Mouse (Mus musculus): ENCODE measurements around the gene Gabrd. TPM values are rescaled to one million over a fixed set of nuclear protein-coding genes. Genes with fewer than 3 reads are reported as not detected.

Gabrd gene
- polyA plus RNA-seq, 1 experiment, result 243 TPM

- Histone ChIP-seq H3K4me1 (ENCODE audit: control insufficient read depth, insufficient read depth, low read length) (peaks cover 19% of the 10 kb centered on the region), H3K27me3 (ENCODE audit: control insufficient read depth, insufficient read depth, low read length) (no peaks in the 10 kb centered on the region), H3K27ac (ENCODE audit: insufficient read depth, low read length) (no peak overlapping the region), H3K4me3 (replicated peaks; ENCODE audit: insufficient read depth, low read depth, low read length) (no peak overlapping the region)
- DNase-seq, result peak; percentile 57 to 69
- TF ChIP-seq CTCF (IDR thresholded peaks at IDR 0.05; ENCODE audit: borderline replicate concordance, insufficient read depth, low read depth, low read length), result no peak
- no peak for TF ChIP-seq POLR2A (IDR thresholded peaks at IDR 0.05; ENCODE audit: borderline replicate concordance, insufficient read depth, low read length)
- WGBS, result 15% methylated on average over 5 of the region's 5 CpGs
These were observed 25.8 kb downstream of the Gabrd start for GRCm38 (mm10) chr4:155371797-155372735.

DNA sequence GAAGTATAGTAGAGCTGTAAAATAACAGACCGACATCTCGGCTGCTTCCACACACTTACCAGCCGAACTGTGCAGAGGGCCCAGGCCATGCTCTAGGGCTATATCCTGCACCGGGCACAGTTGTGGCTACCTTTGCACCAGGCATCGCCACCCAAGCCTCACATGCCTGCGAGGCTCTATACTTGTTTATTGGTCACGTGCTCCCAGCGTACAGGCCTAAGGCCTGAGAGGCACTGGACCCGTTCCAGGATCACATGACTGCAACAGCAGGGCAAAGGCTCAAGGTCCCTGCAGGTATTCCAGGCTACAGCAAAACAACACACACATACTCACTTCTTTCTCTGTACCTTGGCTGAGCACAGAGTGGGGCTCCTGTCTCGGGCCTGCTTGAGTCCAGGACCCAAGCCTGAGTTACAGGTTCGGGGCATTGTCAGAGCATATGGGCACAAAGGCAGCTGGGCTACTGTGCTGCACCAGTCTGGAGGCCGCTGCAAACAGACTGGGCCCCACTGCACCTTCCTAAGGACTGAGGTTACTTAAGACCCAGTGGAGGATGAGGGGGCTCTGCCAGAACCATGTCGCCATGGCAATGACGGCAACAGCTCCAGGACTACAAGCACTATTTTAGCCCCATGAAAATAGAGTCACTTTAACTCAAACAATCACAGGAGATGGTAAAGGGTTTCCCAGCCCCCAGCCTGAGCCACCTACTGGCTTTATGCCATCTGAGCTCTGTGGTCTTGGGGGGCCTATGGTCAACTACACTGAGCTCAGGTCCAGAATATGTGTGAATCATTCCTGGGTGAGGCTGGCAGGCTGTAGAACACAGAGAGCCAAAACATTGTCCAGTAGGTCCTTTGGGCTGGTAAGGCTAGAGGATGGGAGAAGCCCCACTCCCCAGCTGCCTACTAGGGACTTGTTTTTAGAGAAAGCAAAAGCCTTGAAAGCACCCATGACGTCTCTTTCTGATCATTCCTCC lies 26.9 kb downstream of the Gabrd start:
- peaks cover 19% of the 10 kb centered on the region for H3K4me1 ChIP-seq (ENCODE audit: control insufficient read depth, insufficient read depth, low read length)
- no peak overlapping the region for H3K27ac ChIP-seq (ENCODE audit: insufficient read depth, low read length)
- WGBS, result 68% methylated on average over 15 of the region's 15 CpGs
- no peaks in the 10 kb centered on the region for H3K27me3 ChIP-seq (ENCODE audit: control insufficient read depth, insufficient read depth, low read length)
- no peak for DNase-seq
- TF ChIP-seq POLR2A (IDR thresholded peaks at IDR 0.05; ENCODE audit: borderline replicate concordance, insufficient read depth, low read length), result no peak
- H3K4me3 ChIP-seq (replicated peaks; ENCODE audit: insufficient read depth, low read depth, low read length), result no peak overlapping the region

DNA sequence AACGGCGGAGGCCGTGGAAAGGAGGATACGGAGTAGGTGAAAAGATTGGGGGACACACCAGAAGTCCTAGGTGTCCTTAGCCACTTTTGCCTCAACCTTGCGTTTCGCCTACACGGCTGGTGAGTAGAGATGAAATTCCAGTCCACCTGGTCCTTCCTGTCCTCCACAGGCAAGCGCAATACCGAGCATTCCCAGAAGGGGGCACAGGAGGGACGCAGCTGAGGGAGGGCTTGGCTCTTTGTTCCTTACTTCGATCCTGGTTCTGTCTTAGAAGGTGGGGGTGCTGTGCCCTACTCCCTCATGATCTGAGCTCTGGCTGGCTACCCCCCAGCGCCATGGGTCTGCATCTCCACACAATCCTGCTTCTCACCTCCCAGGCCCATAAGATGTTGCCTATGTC lies 29.2 kb downstream of the Gabrd start:
- TF ChIP-seq CTCF (IDR thresholded peaks at IDR 0.05; ENCODE audit: borderline replicate concordance, insufficient read depth, low read depth, low read length), result peak; percentile 99
- TF ChIP-seq POLR2A (IDR thresholded peaks at IDR 0.05; ENCODE audit: borderline replicate concordance, insufficient read depth, low read length), result no peak
- Histone ChIP-seq H3K27ac (ENCODE audit: insufficient read depth, low read length) (no peak overlapping the region), H3K4me1 (ENCODE audit: control insufficient read depth, insufficient read depth, low read length) (peaks cover 19% of the 10 kb centered on the region), H3K4me3 (replicated peaks; ENCODE audit: insufficient read depth, low read depth, low read length) (no peak overlapping the region), H3K27me3 (ENCODE audit: control insufficient read depth, insufficient read depth, low read length) (no peaks in the 10 kb centered on the region)
- 23% methylated on average over 12 of the region's 12 CpGs for WGBS
- peak; percentile 86 to 96 for DNase-seq

GRCm38 (mm10) chr4:155367739-155368138 lies 30.2 kb downstream of the Gabrd start:
- WGBS, result 88% methylated on average over 9 of the region's 9 CpGs
- no peak for DNase-seq

DNA sequence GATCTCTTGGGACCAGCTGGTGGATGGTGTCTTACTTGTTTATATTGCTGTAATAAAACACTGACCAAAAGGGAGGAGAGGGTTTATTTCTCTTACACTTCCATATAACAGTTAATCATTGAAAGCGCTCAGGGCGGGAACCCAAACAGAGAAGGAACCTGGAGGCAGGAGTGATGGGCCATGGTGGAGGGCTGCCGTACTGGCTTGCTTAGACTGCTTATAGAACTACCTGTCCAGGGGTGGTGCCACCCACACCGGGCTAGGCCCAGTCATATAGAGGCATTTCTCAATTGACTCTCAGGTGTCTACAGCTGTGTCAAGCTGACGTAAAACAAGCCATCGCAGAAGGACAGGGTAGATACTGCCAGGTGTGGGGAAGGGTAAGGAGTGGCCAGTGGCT lies 31.1 kb downstream of the Gabrd start:
- Histone ChIP-seq H3K27ac (ENCODE audit: insufficient read depth, low read length) (no peak overlapping the region), H3K27me3 (ENCODE audit: control insufficient read depth, insufficient read depth, low read length) (no peaks in the 10 kb centered on the region), H3K4me1 (ENCODE audit: control insufficient read depth, insufficient read depth, low read length) (peaks cover 12% of the 10 kb centered on the region), H3K4me3 (replicated peaks; ENCODE audit: insufficient read depth, low read depth, low read length) (no peak overlapping the region)
- TF ChIP-seq CTCF (IDR thresholded peaks at IDR 0.05; ENCODE audit: borderline replicate concordance, insufficient read depth, low read depth, low read length) (no peak), POLR2A (IDR thresholded peaks at IDR 0.05; ENCODE audit: borderline replicate concordance, insufficient read depth, low read length) (no peak)
- 90% methylated on average over 6 of the region's 6 CpGs for WGBS
- no peak for DNase-seq

More at GRCm38 (mm10) chr4:155367739-155368138, 30.2 kb downstream of the Gabrd start:
- no peak for TF ChIP-seq CTCF (IDR thresholded peaks at IDR 0.05; ENCODE audit: borderline replicate concordance, insufficient read depth, low read depth, low read length)
- no peaks in the 10 kb centered on the region for H3K27me3 ChIP-seq (ENCODE audit: control insufficient read depth, insufficient read depth, low read length)
- H3K27ac ChIP-seq (ENCODE audit: insufficient read depth, low read length), result no peak overlapping the region
- H3K4me1 ChIP-seq (ENCODE audit: control insufficient read depth, insufficient read depth, low read length), result peaks cover 19% of the 10 kb centered on the region
- H3K4me3 ChIP-seq (replicated peaks; ENCODE audit: insufficient read depth, low read depth, low read length), result no peak overlapping the region

GRCm38 (mm10) chr4:155362443-155362842 lies 35.5 kb downstream of the Gabrd start:
- Histone ChIP-seq H3K4me1 (ENCODE audit: control insufficient read depth, insufficient read depth, low read length) (no peaks in the 10 kb centered on the region), H3K27ac (ENCODE audit: insufficient read depth, low read length) (no peak overlapping the region), H3K27me3 (ENCODE audit: control insufficient read depth, insufficient read depth, low read length) (no peaks in the 10 kb centered on the region), H3K4me3 (replicated peaks; ENCODE audit: insufficient read depth, low read depth, low read length) (no peak overlapping the region)
- 56% methylated on average over 5 of the region's 5 CpGs for WGBS
- no peak for TF ChIP-seq POLR2A (IDR thresholded peaks at IDR 0.05; ENCODE audit: borderline replicate concordance, insufficient read depth, low read length)
- no peak for TF ChIP-seq CTCF (IDR thresholded peaks at IDR 0.05; ENCODE audit: borderline replicate concordance, insufficient read depth, low read depth, low read length)
- DNase-seq, result no peak

GRCm38 (mm10) chr4:155361303-155361791 lies 36.6 kb downstream of the Gabrd start, which contains the start of gene Prkcz:
Prkcz (minus strand) TSS chr4:155361361.
- WGBS, result 1% methylated on average over 51 of the region's 51 CpGs
- Histone ChIP-seq H3K27ac (ENCODE audit: insufficient read depth, low read length) (0 out of 2 replicates have a peak within 1 kb of the TSS, but pooled peaks have one; percentile 4), H3K27me3 (ENCODE audit: control insufficient read depth, insufficient read depth, low read length) (no peaks in the 10 kb centered on the region), H3K4me1 (ENCODE audit: control insufficient read depth, insufficient read depth, low read length) (no peaks in the 10 kb centered on the region), H3K4me3 (replicated peaks; ENCODE audit: insufficient read depth, low read depth, low read length) (peak within 1 kb of the TSS; percentile 61)
- TF ChIP-seq CTCF (IDR thresholded peaks at IDR 0.05; ENCODE audit: borderline replicate concordance, insufficient read depth, low read depth, low read length) (no peak), POLR2A (IDR thresholded peaks at IDR 0.05; ENCODE audit: borderline replicate concordance, insufficient read depth, low read length) (peak; percentile 42; the same call in 1 of the 2 replicates)
- DNase-seq, result peak; percentile 94 to 98
